Mouse (Mus musculus) kidney, postnatal 0 days (tissue): ENCODE results near the gene Olfr804. TPM values are rescaled to one million over a fixed set of nuclear protein-coding genes. Genes with fewer than 3 reads are reported as not detected.

ENCODE experiments used
- ATAC-seq: fragments of 200-750 bp; cut with Nextera tagmentation; replicated peaks from 2 replicates; pipeline ENCODE4 v1.8.0; 2017; ENCODE audit warnings: low read depth, moderate number of reproducible peaks, moderate TSS enrichment, moderate library complexity; ENCODE audit not compliant: low FRiP score
- DNase-seq: peaks from one replicate; pipeline ENCODE4 v3.0.0-alpha.2; 2016; ENCODE audit warnings: low spot score
- H3K27ac ChIP-seq: fragments of 300-500 bp; sonication (generic); 2 replicates; pipeline ENCODE4 v1.5.1; 2014; ENCODE audit warnings: mild to moderate bottlenecking
- H3K27me3 ChIP-seq: fragments of 300-500 bp; sonication (generic); 2 replicates; pipeline ENCODE4 v1.6.1; 2014; ENCODE audit warnings: low read length, mixed read lengths; ENCODE audit not compliant: insufficient read depth
- H3K36me3 ChIP-seq: fragments of 300-500 bp; sonication (generic); 2 replicates; pipeline ENCODE4 v1.6.1; 2014; ENCODE audit warnings: low read length, mixed read lengths; ENCODE audit not compliant: insufficient read depth
- H3K4me1 ChIP-seq: fragments of 300-500 bp; sonication (generic); replicated peaks from 2 replicates; pipeline ENCODE4 v1.6.1; 2014; ENCODE audit warnings: antibody characterized with exemption, low read length, mixed read lengths; ENCODE audit not compliant: insufficient read depth
- H3K4me2 ChIP-seq: fragments of 300-500 bp; sonication (generic); 2 replicates; pipeline ENCODE4 v1.6.1; 2014; ENCODE audit warnings: mild to moderate bottlenecking, low read length, moderate library complexity, mixed read lengths
- H3K4me3 ChIP-seq: fragments of 300-500 bp; sonication (generic); replicated peaks from 2 replicates; pipeline ENCODE4 v1.5.1; 2014; ENCODE audit warnings: low read depth, low read length
- H3K9ac ChIP-seq: fragments of 300-500 bp; sonication (generic); 2 replicates; pipeline ENCODE4 v1.6.1; 2014; ENCODE audit warnings: low read depth, low read length
- H3K9me3 ChIP-seq: fragments of 300-500 bp; sonication (generic); replicated peaks from 2 replicates; pipeline ENCODE4 v1.6.1; 2016; ENCODE audit warnings: low read length, inconsistent platforms, mixed read lengths
- CTCF ChIP-seq: IDR thresholded peaks from 2 replicates; pipeline ENCODE4 v1.5.1; 2016; ENCODE audit warnings: antibody characterized with exemption, low read depth, mild to moderate bottlenecking, moderate library complexity
- WGBS: fragments of 180-500 bp; shearing (Covaris S2); extraction: QIAGEN DNeasy Blood & Tissue Kit; methylation state at CpG from one replicate; pipeline ENCODE4 v1.1.7; 2014; 5-methylcytosine and 5-hydroxymethylcytosine counted together
- polyA plus RNA-seq: library from polyadenylated mRNA; unstranded; fragments of >200 nt; fragmentation: Nextera tagmentation; extraction: Ambion mirVana; gene quantifications from 2 replicates; pipeline ENCODE4 v1.2.1, GENCODE M21; 2015

Gene Olfr804
- polyA plus RNA-seq: not detected in 2 replicates

DNA sequence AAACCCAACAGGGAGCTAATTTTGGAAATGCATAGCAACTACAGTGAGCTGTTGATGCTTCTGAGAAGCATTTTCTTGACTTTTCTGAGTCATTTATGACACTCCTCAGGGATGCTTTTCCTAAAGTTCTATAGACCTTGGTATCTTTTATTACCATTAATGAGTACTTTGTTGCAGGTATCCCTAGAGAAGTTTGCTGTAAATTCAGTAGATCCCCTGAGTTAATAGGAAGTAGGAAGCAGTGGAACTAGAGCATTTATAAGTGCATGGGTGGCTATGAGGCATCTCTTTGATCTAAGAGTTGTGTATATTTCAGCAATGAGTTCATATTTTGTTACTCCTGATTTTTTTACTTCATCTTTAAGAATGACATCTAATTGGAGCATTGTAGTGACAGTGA is at the start of gene Olfr804:
Gene Olfr804 (plus strand): TSS at position 301 of the 400 bp plus-strand sequence.
- DNase-seq: no peak
- TF ChIP-seq CTCF: no peak
- no peak within 1 kb of the TSS for H3K27ac ChIP-seq

DNA sequence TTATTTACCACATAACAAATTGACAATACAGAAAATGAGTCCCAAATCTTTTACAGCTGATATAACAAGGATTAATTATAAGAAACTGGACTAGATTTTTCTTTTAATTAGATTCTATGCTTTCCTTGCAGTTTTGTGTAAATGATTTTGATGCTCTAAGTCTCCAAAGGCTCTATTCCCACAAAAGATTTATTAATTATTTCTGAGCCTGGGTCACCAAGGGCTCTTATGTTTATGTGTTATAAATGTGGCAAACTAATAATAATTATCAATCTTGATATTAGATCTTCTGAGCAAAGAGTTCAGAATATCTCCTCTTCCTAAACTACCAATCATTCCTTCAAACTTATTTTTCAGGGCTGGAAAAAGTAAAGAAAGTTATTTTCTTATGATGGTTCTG is 45.6 kb upstream of the Olfr804 start, which contains the start of gene Olfr800:
Gene Olfr800 (plus strand): TSS at position 301 of the 400 bp plus-strand sequence.
- ATAC-seq (no peak), DNase-seq (no peak)
- Histone ChIP-seq H3K9me3 (no peaks in the 10 kb centered on the region), H3K27ac (no peak within 1 kb of the TSS), H3K4me1 (no peaks in the 10 kb centered on the region), H3K4me3 (no peak within 1 kb of the TSS), H3K9ac (no peak within 1 kb of the TSS), H3K4me2 (no peak within 1 kb of the TSS), H3K36me3 (no peaks in the 10 kb centered on the region), H3K27me3 (no peaks in the 10 kb centered on the region)
- no peak for TF ChIP-seq CTCF

More for the DNA sequence above, at the start of gene Olfr804:
- H3K4me3 ChIP-seq: no peak within 1 kb of the TSS
- no peak for ATAC-seq
- no peaks in the 10 kb centered on the region for H3K27me3 ChIP-seq
- H3K4me1 ChIP-seq: no peaks in the 10 kb centered on the region
- no peaks in the 10 kb centered on the region for H3K9me3 ChIP-seq
- no peak within 1 kb of the TSS for H3K9ac ChIP-seq
- H3K4me2 ChIP-seq: no peak within 1 kb of the TSS
- H3K36me3 ChIP-seq: no peaks in the 10 kb centered on the region

DNA sequence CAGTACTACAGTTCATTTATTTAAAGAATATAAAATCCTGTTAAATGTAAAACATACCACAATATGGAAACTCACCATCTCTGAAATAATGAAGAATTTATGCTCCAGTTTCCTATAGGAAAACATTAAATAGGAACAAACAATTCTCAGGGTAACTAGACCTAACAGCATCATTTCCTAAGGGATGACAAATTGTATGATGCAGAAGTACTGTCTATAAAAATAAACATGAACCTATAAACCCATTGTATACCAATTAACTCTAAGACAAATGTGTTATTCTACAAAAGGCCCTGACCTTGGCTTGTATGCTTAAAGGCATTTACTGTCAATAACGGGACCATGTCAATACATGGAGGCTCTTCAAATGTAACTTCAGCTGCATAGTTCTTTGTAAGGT is 29.2 kb upstream of the Olfr804 start, which contains the start of gene Olfr801:
Gene Olfr801 (minus strand): TSS at position 101 of the 400 bp plus-strand sequence.
- no peaks in the 10 kb centered on the region for H3K4me1 ChIP-seq
- no peak for DNase-seq

DNA sequence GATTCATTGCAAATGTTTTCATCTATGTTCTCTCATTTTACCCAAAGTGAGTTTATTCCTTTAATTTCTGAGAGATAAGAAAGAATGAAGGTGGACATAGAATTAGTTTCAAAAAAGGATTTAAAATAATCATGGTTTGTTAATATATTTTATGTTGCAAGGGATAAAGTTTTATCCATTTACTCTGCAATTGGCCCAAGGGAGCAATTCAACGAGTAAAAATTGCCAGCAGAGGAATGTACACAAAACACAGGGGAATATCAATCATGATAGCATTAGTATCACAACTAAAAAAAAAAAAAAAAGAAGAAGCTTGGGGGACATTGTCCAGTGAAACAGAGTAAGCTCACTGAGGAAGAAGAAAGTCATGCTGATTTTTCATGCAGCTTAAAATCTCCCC is 14.9 kb upstream of the Olfr804 start, which contains the start of gene Olfr802:
Gene Olfr802 (minus strand): TSS at position 101 of the 400 bp plus-strand sequence.
- Histone ChIP-seq H3K27ac (no peak within 1 kb of the TSS), H3K9ac (no peak within 1 kb of the TSS), H3K4me2 (no peak within 1 kb of the TSS), H3K4me3 (no peak within 1 kb of the TSS), H3K36me3 (no peaks in the 10 kb centered on the region), H3K9me3 (no peaks in the 10 kb centered on the region), H3K27me3 (no peaks in the 10 kb centered on the region), H3K4me1 (no peaks in the 10 kb centered on the region)
- 60% methylated on average over 1 of the region's 1 CpGs for WGBS
- TF ChIP-seq CTCF: no peak
- no peak for ATAC-seq
- DNase-seq: no peak

More for the DNA sequence above, 29.2 kb upstream of the Olfr804 start, which contains the start of gene Olfr801:
- Histone ChIP-seq H3K27me3 (no peaks in the 10 kb centered on the region), H3K9ac (no peak within 1 kb of the TSS), H3K4me3 (no peak within 1 kb of the TSS), H3K4me2 (no peak within 1 kb of the TSS), H3K27ac (no peak within 1 kb of the TSS), H3K9me3 (no peaks in the 10 kb centered on the region), H3K36me3 (no peaks in the 10 kb centered on the region)
- 76% methylated on average over 1 of the region's 1 CpGs for WGBS
- no peak for ATAC-seq
- no peak for TF ChIP-seq CTCF

DNA sequence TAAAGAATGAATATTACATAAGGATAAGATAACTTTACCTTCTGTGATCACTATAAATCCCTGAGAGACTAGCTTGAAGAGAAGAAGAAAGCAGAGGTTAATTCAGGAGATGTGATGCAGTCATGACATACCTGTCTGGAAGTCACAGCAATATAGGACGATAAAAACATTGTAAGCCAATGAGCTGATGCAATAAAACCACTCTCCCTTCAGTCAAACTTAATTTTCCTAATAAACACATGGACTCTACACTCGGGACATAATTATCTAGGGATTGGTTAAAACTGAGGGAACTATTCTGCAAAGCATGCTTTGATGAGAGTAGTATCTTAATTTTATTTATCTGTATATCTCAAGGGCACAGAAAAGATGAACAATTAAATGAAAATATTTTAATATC is 8.8 kb upstream of the Olfr804 start, which contains the start of gene Olfr803:
Gene Olfr803 (minus strand): TSS at position 101 of the 400 bp plus-strand sequence.
- no peaks in the 10 kb centered on the region for H3K27me3 ChIP-seq
- ATAC-seq (no peak), DNase-seq (no peak)
- WGBS: 70% methylated on average over 2 of the region's 2 CpGs
- no peak within 1 kb of the TSS for H3K4me3 ChIP-seq
- no peak within 1 kb of the TSS for H3K27ac ChIP-seq
- TF ChIP-seq CTCF: no peak
- no peak within 1 kb of the TSS for H3K4me2 ChIP-seq
- H3K4me1 ChIP-seq: no peaks in the 10 kb centered on the region
- no peaks in the 10 kb centered on the region for H3K36me3 ChIP-seq
- no peak within 1 kb of the TSS for H3K9ac ChIP-seq
- no peaks in the 10 kb centered on the region for H3K9me3 ChIP-seq

DNA sequence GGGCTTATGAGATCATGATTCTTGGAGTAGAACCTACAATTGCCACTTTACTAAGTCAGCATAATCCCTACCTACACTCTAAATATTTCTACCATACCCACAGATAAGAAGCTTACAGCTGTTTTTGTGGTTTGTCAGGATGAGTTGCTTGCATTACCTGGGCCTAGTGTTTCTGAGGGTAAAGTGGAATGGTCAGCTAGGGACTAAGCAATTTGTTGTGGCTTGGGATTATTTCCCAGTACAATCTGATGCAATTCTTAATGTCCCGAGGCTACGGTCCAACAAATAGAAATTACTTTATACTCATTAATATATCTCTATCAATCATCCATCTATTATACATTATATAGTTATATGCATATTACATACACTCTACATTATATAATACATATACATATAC is 26.3 kb downstream of the Olfr804 start, which contains the start of gene Olfr805:
Gene Olfr805 (minus strand): TSS at position 101 of the 400 bp plus-strand sequence.
- H3K9ac ChIP-seq: no peak within 1 kb of the TSS
- ATAC-seq: no peak
- no peak within 1 kb of the TSS for H3K27ac ChIP-seq
- H3K27me3 ChIP-seq: no peaks in the 10 kb centered on the region
- WGBS: 94% methylated on average over 2 of the region's 2 CpGs
- no peak within 1 kb of the TSS for H3K4me3 ChIP-seq
- no peaks in the 10 kb centered on the region for H3K4me1 ChIP-seq
- no peak within 1 kb of the TSS for H3K4me2 ChIP-seq
- H3K9me3 ChIP-seq: no peaks in the 10 kb centered on the region
- no peaks in the 10 kb centered on the region for H3K36me3 ChIP-seq
- no peak for DNase-seq
- no peak for TF ChIP-seq CTCF

DNA sequence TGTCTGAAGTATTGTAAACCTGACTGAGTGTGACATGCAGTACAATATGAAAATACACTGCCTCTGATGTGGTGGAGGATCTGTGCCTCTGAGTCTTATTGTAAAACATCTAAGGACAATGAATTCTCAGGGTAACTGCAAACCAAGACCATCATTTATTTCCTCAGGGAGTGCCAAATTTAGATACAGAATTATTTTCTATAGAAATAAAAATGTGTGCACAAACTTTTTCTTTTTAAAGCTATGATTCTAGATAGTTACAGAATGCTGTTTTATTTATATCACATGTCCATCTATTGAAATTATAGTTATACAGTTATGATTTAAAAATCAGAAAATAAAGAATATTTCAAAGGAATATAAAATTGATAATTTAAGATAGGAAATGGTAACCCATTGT is 38.8 kb downstream of the Olfr804 start, which contains the start of gene Olfr806:
Gene Olfr806 (minus strand): TSS at position 101 of the 400 bp plus-strand sequence.
- Histone ChIP-seq H3K36me3 (no peaks in the 10 kb centered on the region), H3K27ac (no peak within 1 kb of the TSS), H3K4me3 (no peak within 1 kb of the TSS), H3K9me3 (no peaks in the 10 kb centered on the region), H3K4me2 (no peak within 1 kb of the TSS), H3K9ac (no peak within 1 kb of the TSS), H3K4me1 (no peaks in the 10 kb centered on the region), H3K27me3 (no peaks in the 10 kb centered on the region)
- ATAC-seq (no peak), DNase-seq (no peak)
- TF ChIP-seq CTCF: no peak
